Mouse (Mus musculus) layer of hippocampus, postnatal 14 days (tissue): ENCODE measurements around the gene Exoc8. TPM values are rescaled to one million over a fixed set of nuclear protein-coding genes. Genes with fewer than 3 reads are reported as not detected.

ENCODE experiments used
- DNase-seq, 2 experiments: peaks; one replicate each; pipeline ENCODE4 v3.0.0; 2021 to 2022; ENCODE audit warnings: low spot score in 2 of 2, mixed read lengths in 1 of 2
- total RNA-seq, 2 experiments: library from RNA; stranded (reverse); gene quantifications; 2 replicates each; pipeline ENCODE4 v1.2.3; 2021

Exoc8 gene
- total RNA-seq, 2 experiments from 2014 or later: 35.3 to 37.0 TPM

- no peak for DNase-seq
Observed at GRCm38 (mm10) chr8:124859466-124859865, 38.0 kb downstream of the Exoc8 start.

DNA sequence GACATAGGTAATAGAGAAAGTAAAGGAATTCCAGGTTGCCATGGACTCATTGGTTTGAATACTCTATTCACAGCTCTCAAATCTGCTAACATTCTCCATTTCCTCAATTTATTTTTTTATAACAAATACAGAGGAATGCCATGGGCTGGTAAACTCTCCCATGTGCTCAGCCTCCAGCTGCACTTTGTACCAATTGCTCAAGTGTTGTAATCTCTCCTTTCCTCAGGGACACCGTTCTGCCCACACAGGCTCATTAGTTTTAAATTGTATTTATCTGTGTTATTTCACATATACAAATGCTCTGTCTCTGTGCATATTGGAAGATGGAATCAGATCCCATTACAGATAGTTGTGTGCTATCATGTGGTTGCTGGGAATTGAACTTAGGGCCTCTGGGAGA, 44.0 kb downstream of the Exoc8 start:
- no peak for DNase-seq

DNA sequence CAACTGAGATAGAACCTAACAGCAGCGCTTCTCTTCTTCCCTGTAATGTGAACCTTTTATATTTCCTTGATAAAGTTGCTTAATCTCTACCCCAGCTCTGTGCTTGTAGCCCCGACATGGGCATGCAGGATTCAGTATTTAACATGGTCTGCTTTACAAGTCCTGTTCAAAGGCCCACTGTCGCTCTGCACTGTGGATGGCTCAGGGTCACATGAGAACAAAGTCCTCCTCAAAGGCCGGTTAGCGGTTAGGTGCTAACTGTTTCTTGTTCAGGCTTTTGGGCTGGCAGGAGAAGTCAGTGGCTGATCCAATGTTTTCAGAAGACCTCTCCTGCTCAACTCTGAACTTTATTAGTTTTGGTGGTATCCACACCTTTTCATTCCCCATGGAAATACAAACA, 51.9 kb downstream of the Exoc8 start:
- no peak for DNase-seq

- DNase-seq: no peak
Observed at GRCm38 (mm10) chr8:124845131-124845530, 52.4 kb downstream of the Exoc8 start.

Other genes with a start within 250 kb of the Exoc8 start
- 10 to 100 TPM; 94.7 to 99.2 TPM for gene 2310022B05Rik, start 234.3 kb downstream of the Exoc8 start, total RNA-seq
- 10 to 100 TPM; 51.8 to 54.9 TPM for gene Ttc13, start 175.7 kb downstream of the Exoc8 start, total RNA-seq
- gene Arv1, start 175.6 kb downstream of the Exoc8 start, total RNA-seq: 10 to 100 TPM; 11.3 to 13.3 TPM
- gene Fam89a, start 145.9 kb downstream of the Exoc8 start, total RNA-seq: under 1 TPM; 0.67 to 0.97 TPM
- gene Trim67, start 104.6 kb downstream of the Exoc8 start, total RNA-seq: 10 to 100 TPM; 14.9 to 16.5 TPM
- gene Gnpat, start 34.7 kb downstream of the Exoc8 start, total RNA-seq: 10 to 100 TPM; 66.3 to 69.6 TPM
- gene 2810004N23Rik, start 34.6 kb downstream of the Exoc8 start, total RNA-seq: 10 to 100 TPM; 23.5 to 24.0 TPM
- gene Sprtn, start 181 bp upstream of the Exoc8 start, total RNA-seq: 10 to 100 TPM; 12.8 to 14.3 TPM
- 10 to 100 TPM; 59.9 to 63.3 TPM for gene Egln1, start 51.6 kb upstream of the Exoc8 start, total RNA-seq
- 100 to 1,000 TPM; 106 to 107 TPM for gene Tsnax, start 115.3 kb upstream of the Exoc8 start, total RNA-seq
- gene Disc1, start 156.5 kb upstream of the Exoc8 start, total RNA-seq: 1 to 10 TPM; 4.5 to 5.7 TPM